Mouse (Mus musculus) stomach, embryonic 16.5 days (tissue): ENCODE data around the gene Disc1. TPM values are rescaled to one million over a fixed set of nuclear protein-coding genes. Genes with fewer than 3 reads are reported as not detected.

Experiments used
- ATAC-seq: fragments of 200-750 bp; cut with Nextera tagmentation; 2 replicates; pipeline ENCODE4 v1.8.0; 2017; ENCODE audit warnings: moderate number of reproducible peaks, moderate TSS enrichment; ENCODE audit not compliant: insufficient read depth, low FRiP score
- H3K27ac ChIP-seq: fragments of 300-500 bp; sonication (generic); 2 replicates; pipeline ENCODE4 v1.5.1; 2014; ENCODE audit warnings: low read length
- H3K27me3 ChIP-seq: fragments of 300-500 bp; sonication (generic); 2 replicates; pipeline ENCODE4 v1.6.1; 2014; ENCODE audit warnings: low read length, control low read depth, mixed read lengths; ENCODE audit not compliant: control insufficient read depth, insufficient read depth
- H3K36me3 ChIP-seq: fragments of 300-500 bp; sonication (generic); 2 replicates; pipeline ENCODE4 v1.6.1; 2014; ENCODE audit warnings: low read length; ENCODE audit not compliant: control insufficient read depth, insufficient read depth
- H3K4me1 ChIP-seq: fragments of 300-500 bp; sonication (generic); 2 replicates; pipeline ENCODE4 v1.6.1; 2014; ENCODE audit warnings: low read length, control low read depth, mixed read lengths; ENCODE audit not compliant: control insufficient read depth, insufficient read depth
- H3K4me2 ChIP-seq: fragments of 300-500 bp; sonication (generic); 2 replicates; pipeline ENCODE4 v1.6.1; 2014; ENCODE audit warnings: low read depth, low read length, mixed read lengths
- H3K4me3 ChIP-seq: fragments of 300-500 bp; sonication (generic); replicated peaks from 2 replicates; pipeline ENCODE4 v1.5.1; 2014; ENCODE audit warnings: mild to moderate bottlenecking, low read length
- H3K9ac ChIP-seq: fragments of 300-500 bp; sonication (generic); 2 replicates; pipeline ENCODE4 v1.6.1; 2014; ENCODE audit warnings: low read length
- H3K9me3 ChIP-seq: fragments of 300-500 bp; sonication (generic); replicated peaks from 2 replicates; pipeline ENCODE4 v1.6.1; 2016; ENCODE audit warnings: low read length, control low read depth; ENCODE audit not compliant: control insufficient read depth
- WGBS: fragments of 180-500 bp; shearing (Covaris S2); extraction: QIAGEN DNeasy Blood & Tissue Kit; methylation state at CpG from one replicate; pipeline ENCODE4 v1.1.7; 2014; 5-methylcytosine and 5-hydroxymethylcytosine counted together
- polyA plus RNA-seq: library from polyadenylated mRNA; unstranded; fragments of >200 nt; fragmentation: Nextera tagmentation; extraction: Ambion mirVana; gene quantifications from 2 replicates; pipeline ENCODE4 v1.2.1, GENCODE M21; 2015

Gene Disc1
- polyA plus RNA-seq, 1 experiment from 2014 or later: 1.5 TPM

DNA sequence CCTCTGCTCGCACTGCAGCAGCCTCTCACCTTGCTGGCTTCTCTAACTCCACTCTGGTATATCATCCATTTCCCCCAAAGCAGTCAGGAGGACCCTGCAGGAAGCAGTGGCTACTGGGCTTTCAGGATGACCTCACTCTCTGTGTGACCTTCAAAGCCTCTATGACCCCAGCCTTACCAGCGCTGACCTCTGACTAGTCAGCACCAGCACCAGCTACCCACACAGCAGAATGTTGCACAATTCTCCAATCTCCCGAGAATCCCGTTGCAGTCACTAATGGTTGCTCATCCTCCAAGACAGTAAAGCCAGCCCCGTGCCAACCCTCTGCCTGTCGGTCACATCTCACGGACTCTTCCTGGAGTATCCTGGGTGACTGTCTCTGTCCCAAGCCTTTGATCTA, 73.6 kb downstream of the Disc1 start:
- 85% methylated on average over 7 of the region's 7 CpGs for WGBS
- Histone ChIP-seq H3K9me3 (no peaks in the 10 kb centered on the region), H3K27me3 (no peaks in the 10 kb centered on the region), H3K4me3 (no peak overlapping the region), H3K4me1 (no peaks in the 10 kb centered on the region), H3K9ac (no peak overlapping the region), H3K27ac (no peak overlapping the region), H3K4me2 (no peak overlapping the region), H3K36me3 (no peaks in the 10 kb centered on the region)
- ATAC-seq: no peak

DNA sequence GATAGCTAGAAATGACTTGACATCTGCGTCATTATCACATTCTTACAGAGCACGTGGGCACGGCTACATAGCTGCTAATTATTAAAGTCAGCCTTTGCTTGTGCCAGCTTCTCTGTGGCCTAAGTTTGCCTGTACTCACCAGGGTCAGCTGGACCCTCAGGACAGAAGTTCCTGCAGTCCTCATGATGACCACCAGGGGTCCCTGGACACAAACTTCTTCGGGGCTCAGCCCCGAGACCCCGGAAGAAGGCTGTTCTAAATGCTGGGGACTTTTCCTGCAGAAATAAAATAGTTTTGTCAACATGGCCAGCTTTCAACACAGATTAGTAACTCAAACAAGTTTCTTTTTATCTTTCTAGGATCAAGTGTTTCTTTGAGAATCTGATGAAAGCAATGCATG, 74.3 kb downstream of the Disc1 start:
- H3K36me3 ChIP-seq: no peaks in the 10 kb centered on the region
- no peak overlapping the region for H3K27ac ChIP-seq
- ATAC-seq: no peak
- no peak overlapping the region for H3K4me2 ChIP-seq
- no peaks in the 10 kb centered on the region for H3K9me3 ChIP-seq
- H3K9ac ChIP-seq: no peak overlapping the region
- 20% methylated on average over 6 of the region's 6 CpGs for WGBS
- H3K27me3 ChIP-seq: no peaks in the 10 kb centered on the region
- no peaks in the 10 kb centered on the region for H3K4me1 ChIP-seq
- H3K4me3 ChIP-seq: no peak overlapping the region

GRCm38 (mm10) chr8:125130835-125131234, 76.8 kb downstream of the Disc1 start:
- H3K9me3 ChIP-seq: no peaks in the 10 kb centered on the region
- no peaks in the 10 kb centered on the region for H3K36me3 ChIP-seq
- WGBS: 79% methylated on average over 6 of the region's 6 CpGs
- no peak overlapping the region for H3K4me3 ChIP-seq
- no peaks in the 10 kb centered on the region for H3K4me1 ChIP-seq
- H3K27me3 ChIP-seq: no peaks in the 10 kb centered on the region
- no peak overlapping the region for H3K9ac ChIP-seq
- H3K27ac ChIP-seq: no peak overlapping the region
- ATAC-seq: no peak
- H3K4me2 ChIP-seq: no peak overlapping the region

- H3K9ac ChIP-seq: no peak overlapping the region
- no peaks in the 10 kb centered on the region for H3K36me3 ChIP-seq
- no peaks in the 10 kb centered on the region for H3K9me3 ChIP-seq
- no peak overlapping the region for H3K27ac ChIP-seq
- ATAC-seq: no peak
- no peak overlapping the region for H3K4me3 ChIP-seq
- no peaks in the 10 kb centered on the region for H3K27me3 ChIP-seq
- WGBS: 74% methylated on average over 7 of the region's 7 CpGs
- no peak overlapping the region for H3K4me2 ChIP-seq
- no peaks in the 10 kb centered on the region for H3K4me1 ChIP-seq
Observed at GRCm38 (mm10) chr8:125131265-125131664, 77.3 kb downstream of the Disc1 start.

- Histone ChIP-seq H3K9ac (no peak overlapping the region), H3K36me3 (no peaks in the 10 kb centered on the region), H3K27ac (no peak overlapping the region), H3K4me1 (no peaks in the 10 kb centered on the region), H3K9me3 (no peaks in the 10 kb centered on the region), H3K4me2 (no peak overlapping the region), H3K27me3 (no peaks in the 10 kb centered on the region), H3K4me3 (no peak overlapping the region)
- ATAC-seq: peak; percentile 17; the same call in 1 of the 2 replicates
- WGBS: 41% methylated on average over 11 of the region's 11 CpGs
Observed at GRCm38 (mm10) chr8:125133685-125134114, 79.7 kb downstream of the Disc1 start.

GRCm38 (mm10) chr8:125134876-125135275, 80.9 kb downstream of the Disc1 start:
- ATAC-seq: no peak
- Histone ChIP-seq H3K27ac (0 out of 2 replicates have a peak overlapping the region, but pooled peaks have one; percentile 10), H3K9me3 (no peaks in the 10 kb centered on the region), H3K36me3 (no peaks in the 10 kb centered on the region), H3K9ac (no peak overlapping the region), H3K27me3 (no peaks in the 10 kb centered on the region), H3K4me2 (no peak overlapping the region), H3K4me1 (no peaks in the 10 kb centered on the region), H3K4me3 (no peak overlapping the region)
- 59% methylated on average over 10 of the region's 10 CpGs for WGBS

DNA sequence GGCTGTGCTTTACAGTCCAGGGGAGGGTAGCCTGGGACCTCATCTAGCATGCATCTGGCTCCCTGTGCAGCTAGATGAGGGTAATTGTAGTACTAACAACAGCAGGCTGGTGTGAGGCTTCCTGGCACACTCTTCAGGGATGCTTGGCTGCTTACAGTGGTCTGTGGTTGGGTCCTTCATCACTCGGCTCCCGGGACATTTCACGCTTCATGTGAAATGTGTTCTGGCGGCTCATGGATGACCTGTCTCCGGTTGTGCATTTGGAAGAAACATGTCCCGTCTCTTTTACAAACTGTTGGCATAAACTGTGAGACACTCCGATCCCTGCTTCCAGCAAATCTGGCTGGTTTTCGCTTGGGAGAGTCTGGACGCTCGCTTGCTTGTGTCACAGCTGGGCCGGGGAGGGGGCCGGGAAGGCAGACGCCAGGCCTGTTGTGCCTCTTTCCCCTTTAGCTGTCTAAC, 85.7 kb downstream of the Disc1 start:
- Histone ChIP-seq H3K27ac (no peak overlapping the region), H3K4me1 (no peaks in the 10 kb centered on the region), H3K4me3 (no peak overlapping the region), H3K27me3 (no peaks in the 10 kb centered on the region), H3K36me3 (no peaks in the 10 kb centered on the region), H3K4me2 (no peak overlapping the region), H3K9me3 (no peaks in the 10 kb centered on the region), H3K9ac (no peak overlapping the region)
- no peak for ATAC-seq
- 72% methylated on average over 13 of the region's 13 CpGs for WGBS

DNA sequence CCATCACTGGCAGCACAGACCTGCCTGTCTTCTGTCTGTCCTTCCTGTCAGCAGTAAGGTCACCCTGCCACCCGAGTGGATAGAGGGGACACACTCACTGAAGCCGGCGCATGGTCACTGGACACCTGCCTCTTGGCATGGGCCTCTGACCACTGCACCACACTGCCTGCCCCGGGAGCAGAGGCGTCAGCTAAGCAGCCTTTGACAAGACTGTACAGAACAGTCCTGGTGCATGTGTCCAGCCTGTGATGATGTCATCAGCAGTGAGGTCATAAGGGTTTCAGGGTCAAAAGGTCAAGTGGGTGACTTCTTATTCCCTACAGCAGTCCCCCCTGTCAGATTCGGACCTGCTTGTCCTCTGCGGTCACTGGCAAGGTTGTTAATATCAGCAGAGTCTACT, 87.0 kb downstream of the Disc1 start:
- Histone ChIP-seq H3K4me2 (no peak overlapping the region), H3K9ac (no peak overlapping the region), H3K27ac (no peak overlapping the region), H3K4me3 (no peak overlapping the region), H3K4me1 (no peaks in the 10 kb centered on the region), H3K9me3 (no peaks in the 10 kb centered on the region), H3K36me3 (no peaks in the 10 kb centered on the region), H3K27me3 (no peaks in the 10 kb centered on the region)
- 76% methylated on average over 7 of the region's 7 CpGs for WGBS
- no peak for ATAC-seq

DNA sequence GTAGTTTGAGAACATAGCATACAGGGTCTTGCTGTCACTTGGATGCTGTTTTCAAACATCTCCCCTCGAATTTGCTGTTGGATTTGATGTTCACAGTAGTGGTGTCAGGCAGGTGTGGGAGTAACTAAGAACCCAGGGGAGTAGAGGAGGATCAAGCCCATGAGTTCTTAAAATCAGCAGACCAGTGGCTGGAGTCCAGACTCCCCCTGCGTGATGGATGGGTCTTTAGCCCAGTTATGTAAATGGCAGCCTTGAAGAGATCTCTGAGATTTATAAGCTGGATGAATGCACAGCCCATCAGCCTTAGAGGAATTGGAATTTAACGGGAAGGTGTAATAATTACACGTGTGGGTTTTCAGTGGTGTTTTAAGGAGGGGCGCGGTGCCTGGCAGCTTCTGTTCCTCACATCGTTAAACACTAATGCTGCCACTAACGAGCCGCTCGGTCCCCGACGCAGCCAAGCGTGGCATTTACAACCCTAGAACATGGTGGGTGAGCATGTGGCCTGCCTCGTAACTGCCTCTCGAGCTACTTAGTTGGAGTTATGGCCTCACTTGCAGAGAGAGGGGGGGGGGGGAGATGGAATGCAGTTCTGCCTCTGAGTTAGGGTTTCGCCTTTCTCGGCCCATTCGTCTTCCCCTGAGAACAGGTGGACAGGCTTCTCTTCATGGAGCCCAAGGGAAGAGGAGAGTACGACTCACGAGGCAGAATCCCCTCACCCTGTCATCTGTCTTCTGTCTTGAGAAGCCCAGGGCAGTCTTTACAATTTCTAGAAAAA, 103.1 kb downstream of the Disc1 start:
- 58% methylated on average over 20 of the region's 20 CpGs for WGBS
- Histone ChIP-seq H3K4me1 (no peaks in the 10 kb centered on the region), H3K27me3 (no peaks in the 10 kb centered on the region), H3K27ac (no peak overlapping the region), H3K4me3 (no peak overlapping the region), H3K9me3 (no peaks in the 10 kb centered on the region), H3K9ac (no peak overlapping the region), H3K36me3 (no peaks in the 10 kb centered on the region), H3K4me2 (no peak overlapping the region)
- ATAC-seq: no peak
